Mouse (Mus musculus) lung, adult 2 months (tissue): ENCODE results near the gene Dph5. TPM values are rescaled to one million over a fixed set of nuclear protein-coding genes. Genes with fewer than 3 reads are reported as not detected.

Experiments used
- DNase-seq: peaks from one replicate; pipeline ENCODE4 v3.0.0; 2022
- H3K4me1 ChIP-seq: fragments of 200-500 bp; 2 replicates; pipeline ENCODE4 v1.6.1; 2011; ENCODE audit warnings: low read length; ENCODE audit not compliant: control insufficient read depth, insufficient read depth
- H3K4me3 ChIP-seq: fragments of 200-500 bp; replicated peaks from 2 replicates; pipeline ENCODE3; 2011; ENCODE audit warnings: low read depth, mild to moderate bottlenecking, control low read depth, low read length; ENCODE audit errors: extremely low read depth
- CTCF ChIP-seq: fragments of 200-500 bp; IDR thresholded peaks from 2 replicates; pipeline ENCODE4 v1.5.1; 2011; ENCODE audit warnings: mild to moderate bottlenecking, low read length, control low read depth; ENCODE audit not compliant: insufficient read depth
- POLR2A ChIP-seq: fragments of 200-500 bp; IDR thresholded peaks from 2 replicates; pipeline ENCODE4 v1.6.1; 2011; ENCODE audit warnings: low read depth, mild to moderate bottlenecking, control low read depth, low read length, borderline replicate concordance; ENCODE audit errors: extremely low read depth
- WGBS: fragments of 180-500 bp; shearing (Covaris S2); methylation state at CpG from one replicate; pipeline ENCODE4 v1.1.7; 2018; 5-methylcytosine and 5-hydroxymethylcytosine counted together
- polyA plus RNA-seq: library from polyadenylated mRNA; depleted of rRNA; stranded (reverse); fragments of >200 nt; gene quantifications from 2 replicates; pipeline ENCODE4 v1.2.3, GENCODE M21; 2012; rRNA removed

The Dph5 gene
- polyA plus RNA-seq: 3.3 and 4.4 TPM in 2 replicates

DNA sequence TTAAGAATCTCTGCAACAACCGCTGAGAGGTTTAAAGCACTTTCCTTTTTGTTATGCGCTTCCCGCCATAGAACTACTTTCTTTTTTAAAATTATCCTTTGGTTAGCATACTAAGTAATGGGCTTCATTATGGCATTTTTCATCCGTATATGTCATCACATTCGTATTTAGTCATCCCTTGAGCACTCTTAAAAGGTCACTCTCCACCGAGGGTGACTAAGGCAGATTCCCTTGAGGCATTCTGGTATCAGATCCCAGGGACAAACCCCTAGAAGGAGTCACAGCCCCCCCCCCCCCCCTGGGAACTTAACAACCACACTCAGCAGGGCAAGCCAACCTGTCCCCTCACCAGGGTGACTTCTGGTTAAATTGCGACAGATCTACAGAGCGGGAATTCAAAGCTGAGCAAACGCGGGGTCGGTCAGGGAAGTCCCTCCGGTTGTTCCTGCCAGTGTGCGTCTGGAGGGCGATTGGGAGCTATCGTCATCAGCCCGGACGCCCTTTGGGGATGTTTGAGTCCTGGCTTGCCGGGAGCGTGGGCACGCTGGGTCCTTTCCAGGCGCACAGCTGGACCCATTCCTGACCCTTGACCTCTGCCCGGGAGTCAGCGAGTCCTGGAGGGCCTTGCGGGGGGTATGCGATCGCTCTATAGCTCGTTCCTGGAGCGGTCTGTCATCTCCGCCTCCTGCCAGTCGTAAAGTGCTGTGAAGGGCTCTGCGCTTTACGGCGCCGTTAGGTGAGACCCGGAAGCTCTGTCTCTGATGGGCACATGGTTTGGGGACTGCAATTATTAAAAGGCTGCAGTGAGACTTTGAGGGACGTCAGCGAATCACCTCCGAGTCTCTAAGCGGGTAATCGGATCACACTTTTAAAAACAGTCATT lies at the start of gene Dph5:
Gene Dph5, plus strand, starts transcription at position 411 of the 883 bp plus-strand sequence.
- WGBS: under 1% methylated on average over 40 of the region's 40 CpGs
- peak; percentile 71; the same call in 1 of the 2 replicates for TF ChIP-seq POLR2A
- no peak for TF ChIP-seq CTCF
- peak; percentile 91 for DNase-seq
- peaks cover 5% of the 10 kb centered on the region for H3K4me1 ChIP-seq
- H3K4me3 ChIP-seq: peak within 1 kb of the TSS; percentile 95

DNA sequence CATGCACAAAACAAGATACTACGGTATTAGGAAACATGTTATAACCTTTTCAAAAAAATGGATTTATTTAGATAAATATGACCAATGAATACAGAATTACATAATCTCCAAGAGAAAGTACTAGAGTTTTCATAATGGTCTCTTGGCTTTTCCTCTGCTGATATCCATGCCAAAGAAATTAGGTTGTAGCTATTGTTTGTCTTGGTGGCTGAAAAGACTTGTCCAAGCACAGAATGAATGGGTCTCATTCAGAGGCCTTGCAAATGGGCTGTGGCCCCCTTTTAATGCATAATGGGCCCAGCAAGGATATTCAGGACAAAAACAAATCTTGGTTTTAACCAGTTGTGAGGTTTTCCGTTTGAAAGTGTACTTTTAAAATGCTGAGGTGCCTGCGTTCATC lies 43.1 kb upstream of the Dph5 start:
- no peak for DNase-seq
- TF ChIP-seq CTCF (no peak), POLR2A (no peak)
- 73% methylated on average over 3 of the region's 3 CpGs for WGBS
- Histone ChIP-seq H3K4me1 (no peaks in the 10 kb centered on the region), H3K4me3 (no peak overlapping the region)

DNA sequence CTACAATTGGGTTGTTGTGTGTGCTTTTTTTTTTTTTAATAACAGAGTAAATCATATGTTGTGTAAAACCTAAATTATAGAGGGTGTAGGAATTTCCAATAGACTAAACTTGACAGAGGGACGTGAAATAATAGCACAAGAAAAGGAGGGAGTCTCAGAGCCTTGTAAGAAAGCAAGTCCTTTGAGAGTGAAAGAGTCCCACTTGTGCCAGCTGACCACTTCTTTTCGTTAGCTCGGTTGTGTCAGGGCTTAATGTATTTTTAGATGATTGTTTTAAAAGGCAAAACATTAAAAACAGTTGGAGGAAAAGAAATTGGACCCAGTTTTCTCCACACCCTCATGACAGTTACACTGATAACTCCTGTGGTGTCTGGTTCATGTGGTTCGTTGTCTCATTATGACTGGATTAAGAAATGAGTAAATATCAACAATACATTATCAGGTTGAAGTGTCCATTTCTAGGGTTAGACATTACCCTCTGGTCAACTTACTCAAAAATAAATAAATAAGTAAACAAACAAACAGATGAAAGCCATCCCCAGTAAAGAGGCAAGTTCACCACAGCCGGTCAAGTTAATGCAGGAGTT lies 42.5 kb upstream of the Dph5 start:
- DNase-seq: no peak
- TF ChIP-seq POLR2A (no peak), CTCF (no peak)
- WGBS: 74% methylated on average over 5 of the region's 5 CpGs
- Histone ChIP-seq H3K4me3 (no peak overlapping the region), H3K4me1 (no peaks in the 10 kb centered on the region)

DNA sequence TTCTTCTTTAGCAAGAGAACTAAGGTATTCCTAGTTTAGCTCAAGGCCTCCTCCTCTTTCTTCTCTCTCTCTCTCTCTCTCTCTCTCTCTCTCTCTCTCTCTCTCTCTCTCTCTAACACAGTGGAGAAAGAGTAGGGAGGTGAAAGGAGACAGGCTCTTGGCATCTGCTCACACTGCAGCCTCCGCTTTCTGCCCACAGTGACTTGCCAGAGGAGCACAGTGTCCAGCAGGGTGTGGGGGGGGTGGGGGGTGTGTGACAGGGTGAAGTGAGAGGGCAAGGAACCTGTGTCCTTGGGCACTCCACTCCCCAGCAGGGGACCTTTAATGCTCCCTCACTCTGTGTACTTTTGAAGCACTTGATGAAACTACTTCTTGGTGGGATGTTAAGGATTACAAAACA lies 41.9 kb upstream of the Dph5 start:
- DNase-seq: no peak
- no peak for TF ChIP-seq CTCF
- TF ChIP-seq POLR2A: no peak
- H3K4me1 ChIP-seq: no peaks in the 10 kb centered on the region
- 56% methylated on average over 1 of the region's 1 CpGs for WGBS
- H3K4me3 ChIP-seq: no peak overlapping the region

DNA sequence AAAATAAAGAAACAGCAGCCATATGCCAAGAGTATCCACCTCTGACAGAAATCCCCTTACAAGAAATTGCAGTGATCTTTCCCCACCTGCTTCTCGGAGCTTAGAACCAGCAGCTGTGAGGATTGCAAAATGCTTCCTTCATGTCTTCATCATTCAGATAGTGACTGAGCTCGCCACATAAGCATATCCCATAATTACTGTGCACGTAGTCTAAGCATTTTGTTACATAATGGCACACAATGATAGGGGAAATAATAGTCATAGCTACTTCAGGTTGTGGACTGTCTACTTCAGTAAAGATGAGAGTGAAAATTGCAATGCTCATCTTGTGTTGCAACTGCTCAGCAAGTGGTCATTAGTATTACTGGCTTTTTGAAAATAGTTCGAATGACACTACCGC lies 41.5 kb upstream of the Dph5 start:
- 82% methylated on average over 5 of the region's 5 CpGs for WGBS
- no peak for TF ChIP-seq POLR2A
- no peak for TF ChIP-seq CTCF
- no peak overlapping the region for H3K4me3 ChIP-seq
- H3K4me1 ChIP-seq: no peaks in the 10 kb centered on the region
- DNase-seq: no peak

DNA sequence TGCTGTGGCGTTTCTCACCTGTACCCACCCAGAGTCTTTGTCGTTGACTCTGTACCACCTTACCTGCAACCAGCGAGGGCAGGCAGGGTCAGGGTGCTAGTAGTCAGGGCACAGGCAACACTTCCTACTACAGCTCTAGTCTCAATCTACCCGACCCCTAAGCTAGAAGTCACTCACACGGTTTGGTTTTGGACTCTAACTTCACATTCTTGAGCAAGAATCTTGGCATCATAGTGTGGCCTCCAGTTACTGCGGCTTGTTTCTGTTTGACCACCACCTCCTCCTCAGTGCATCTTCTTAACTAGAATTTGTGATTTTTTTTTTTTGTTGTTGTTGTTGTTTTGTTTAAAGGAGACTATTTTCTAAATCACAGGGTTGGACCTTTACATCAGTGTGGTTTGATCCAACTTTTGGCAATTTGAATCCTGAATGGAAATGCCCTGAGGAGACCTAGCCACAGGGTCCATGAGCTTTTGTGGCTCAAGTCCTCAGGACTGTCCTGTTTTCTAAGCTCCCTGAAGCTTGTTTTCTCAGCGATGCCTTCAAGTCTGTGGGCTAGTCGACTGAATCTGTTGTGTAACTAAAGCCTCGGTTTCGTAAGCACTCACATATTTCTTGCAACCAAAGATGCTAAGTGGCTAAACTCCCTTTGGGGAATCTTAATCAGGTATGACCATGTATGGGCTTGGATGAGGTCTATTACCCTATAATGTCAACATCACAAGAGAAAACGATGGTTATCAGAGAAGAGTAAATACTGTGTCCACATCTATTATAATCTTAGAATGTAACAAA lies 38.8 kb upstream of the Dph5 start:
- WGBS: 65% methylated on average over 11 of the region's 11 CpGs
- Histone ChIP-seq H3K4me1 (no peaks in the 10 kb centered on the region), H3K4me3 (no peak overlapping the region)
- DNase-seq: no peak
- no peak for TF ChIP-seq POLR2A
- TF ChIP-seq CTCF: no peak

DNA sequence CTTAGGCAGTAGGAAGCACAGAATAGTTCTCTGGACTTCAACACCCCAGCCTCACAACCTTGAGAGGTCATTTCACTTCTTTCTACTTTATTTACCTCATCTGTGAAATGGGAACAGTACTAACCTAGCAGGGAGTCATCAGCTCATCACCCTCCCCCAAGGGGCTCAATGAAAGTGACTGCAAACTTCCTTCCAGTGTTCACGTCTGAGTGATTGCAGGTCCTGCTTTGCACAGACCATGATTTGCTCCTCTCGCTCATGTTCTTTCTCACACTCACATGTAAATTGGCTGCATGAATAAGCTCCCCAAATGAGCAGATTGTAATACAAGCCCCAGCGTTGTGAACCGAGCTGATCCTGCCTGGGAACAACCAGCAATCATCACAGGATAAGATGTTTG lies 36.7 kb upstream of the Dph5 start:
- TF ChIP-seq CTCF (no peak), POLR2A (no peak)
- Histone ChIP-seq H3K4me1 (no peaks in the 10 kb centered on the region), H3K4me3 (no peak overlapping the region)
- no peak for DNase-seq
- WGBS: 65% methylated on average over 4 of the region's 4 CpGs

DNA sequence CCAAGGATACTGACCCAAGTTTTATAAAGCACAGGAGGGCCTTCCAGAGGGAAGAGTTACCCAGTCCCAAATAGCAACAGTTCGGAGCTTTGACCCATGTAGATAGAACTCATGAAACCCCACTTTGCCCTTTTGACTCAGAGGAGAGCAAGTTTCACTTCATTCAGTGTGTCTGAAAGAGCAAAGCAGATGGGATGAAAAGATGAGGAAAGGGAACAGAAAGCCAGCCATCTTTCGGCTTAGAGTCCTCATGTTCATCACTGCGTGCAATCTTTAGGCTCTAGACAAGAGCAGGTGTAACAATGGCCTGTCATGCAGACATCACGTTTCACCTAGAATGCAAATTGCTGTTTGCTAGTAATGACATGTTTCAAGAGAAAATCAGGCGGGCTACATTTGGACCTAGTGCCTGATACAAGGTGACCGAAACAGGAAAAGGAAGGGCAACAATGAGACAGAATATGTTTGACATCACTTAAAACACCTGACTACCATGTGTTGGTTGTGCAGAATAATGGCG lies 32.9 kb upstream of the Dph5 start:
- TF ChIP-seq POLR2A: no peak
- TF ChIP-seq CTCF: no peak
- Histone ChIP-seq H3K4me3 (no peak overlapping the region), H3K4me1 (no peaks in the 10 kb centered on the region)
- 85% methylated on average over 7 of the region's 7 CpGs for WGBS
- DNase-seq: no peak

DNA sequence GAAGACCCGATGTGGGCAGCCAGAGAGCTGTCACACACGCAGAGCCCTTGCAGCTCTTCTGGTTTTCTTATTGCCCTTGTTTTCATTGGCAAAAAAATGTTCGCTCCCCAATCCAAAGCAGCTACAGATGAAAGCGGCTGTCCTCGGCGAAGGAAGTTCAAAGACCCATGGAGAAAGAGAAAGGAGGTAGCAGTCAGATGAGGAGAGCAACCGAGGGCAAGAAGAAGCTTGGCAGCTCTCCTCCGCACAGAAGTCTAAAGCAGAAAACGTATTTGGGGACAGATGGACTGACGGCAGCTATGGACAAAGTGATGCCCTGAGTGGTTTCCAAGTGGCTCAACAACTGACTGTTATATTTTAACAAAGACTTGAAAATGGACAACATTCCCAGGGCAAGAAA lies 32.1 kb upstream of the Dph5 start:
- no peak overlapping the region for H3K4me3 ChIP-seq
- 59% methylated on average over 10 of the region's 10 CpGs for WGBS
- TF ChIP-seq POLR2A (no peak), CTCF (no peak)
- no peak for DNase-seq
- H3K4me1 ChIP-seq: no peaks in the 10 kb centered on the region
